Mouse (Mus musculus): ENCODE data around the gene Cnga3. TPM values are rescaled to one million over a fixed set of nuclear protein-coding genes. Genes with fewer than 3 reads are reported as not detected.

The Cnga3 gene
- not detected in 2 replicates for total RNA-seq (2015; ENCODE audit: low replicate concordance)
- not detected in 2 replicates for total RNA-seq (2017; ENCODE audit: low replicate concordance)

- ATAC-seq (replicated peaks; ENCODE audit: low FRiP score, poor library complexity, severe bottlenecking), result no peak
Observed at GRCm38 (mm10) chr1:37214144-37214543, at the start of gene Cnga3. Cnga3 (plus strand) TSS chr1:37214434.

GRCm38 (mm10) chr1:37166066-37166465, 48.2 kb upstream of the Cnga3 start:
- no peak for ATAC-seq (replicated peaks; ENCODE audit: low FRiP score, poor library complexity, severe bottlenecking)

GRCm38 (mm10) chr1:37167918-37168317, 46.3 kb upstream of the Cnga3 start:
- ATAC-seq (replicated peaks; ENCODE audit: low FRiP score, poor library complexity, severe bottlenecking), result no peak

- no peak for ATAC-seq (replicated peaks; ENCODE audit: low FRiP score, poor library complexity, severe bottlenecking)
Observed at GRCm38 (mm10) chr1:37177874-37178273, 36.4 kb upstream of the Cnga3 start.

- no peak for ATAC-seq (replicated peaks; ENCODE audit: low FRiP score, poor library complexity, severe bottlenecking)
Observed at GRCm38 (mm10) chr1:37179852-37180251, 34.4 kb upstream of the Cnga3 start.

GRCm38 (mm10) chr1:37187050-37187449, 27.2 kb upstream of the Cnga3 start:
- ATAC-seq (replicated peaks; ENCODE audit: low FRiP score, poor library complexity, severe bottlenecking), result no peak

- no peak for ATAC-seq (replicated peaks; ENCODE audit: low FRiP score, poor library complexity, severe bottlenecking)
Observed at GRCm38 (mm10) chr1:37194607-37195006, 19.6 kb upstream of the Cnga3 start.

- no peak for ATAC-seq (replicated peaks; ENCODE audit: low FRiP score, poor library complexity, severe bottlenecking)
Observed at GRCm38 (mm10) chr1:37201406-37201805, 12.8 kb upstream of the Cnga3 start.

- ATAC-seq (replicated peaks; ENCODE audit: low FRiP score, poor library complexity, severe bottlenecking), result no peak
Observed at GRCm38 (mm10) chr1:37207743-37208142, 6.5 kb upstream of the Cnga3 start.

GRCm38 (mm10) chr1:37212375-37212774, 1.9 kb upstream of the Cnga3 start:
- no peak for ATAC-seq (replicated peaks; ENCODE audit: low FRiP score, poor library complexity, severe bottlenecking)

GRCm38 (mm10) chr1:37218386-37218785, 4.2 kb downstream of the Cnga3 start:
- no peak for ATAC-seq (replicated peaks; ENCODE audit: low FRiP score, poor library complexity, severe bottlenecking)

GRCm38 (mm10) chr1:37219593-37219992, 5.4 kb downstream of the Cnga3 start:
- ATAC-seq (replicated peaks; ENCODE audit: low FRiP score, poor library complexity, severe bottlenecking), result no peak

GRCm38 (mm10) chr1:37220134-37220907, 6.1 kb downstream of the Cnga3 start:
- ATAC-seq (replicated peaks; ENCODE audit: low FRiP score, poor library complexity, severe bottlenecking), result no peak

GRCm38 (mm10) chr1:37222002-37222401, 7.8 kb downstream of the Cnga3 start:
- ATAC-seq (replicated peaks; ENCODE audit: low FRiP score, poor library complexity, severe bottlenecking), result no peak

GRCm38 (mm10) chr1:37230404-37230803, 16.2 kb downstream of the Cnga3 start:
- no peak for ATAC-seq (replicated peaks; ENCODE audit: low FRiP score, poor library complexity, severe bottlenecking)

- ATAC-seq (replicated peaks; ENCODE audit: low FRiP score, poor library complexity, severe bottlenecking), result no peak
Observed at GRCm38 (mm10) chr1:37231295-37231701, 17.1 kb downstream of the Cnga3 start.

GRCm38 (mm10) chr1:37239045-37239635, 24.9 kb downstream of the Cnga3 start:
- no peak for ATAC-seq (replicated peaks; ENCODE audit: low FRiP score, poor library complexity, severe bottlenecking)

- no peak for ATAC-seq (replicated peaks; ENCODE audit: low FRiP score, poor library complexity, severe bottlenecking)
Observed at GRCm38 (mm10) chr1:37242253-37242652, 28.0 kb downstream of the Cnga3 start.

- ATAC-seq (replicated peaks; ENCODE audit: low FRiP score, poor library complexity, severe bottlenecking), result no peak
Observed at GRCm38 (mm10) chr1:37246476-37246875, 32.2 kb downstream of the Cnga3 start.

- ATAC-seq (replicated peaks; ENCODE audit: low FRiP score, poor library complexity, severe bottlenecking), result no peak
Observed at GRCm38 (mm10) chr1:37248406-37248805, 34.2 kb downstream of the Cnga3 start.

- ATAC-seq (replicated peaks; ENCODE audit: low FRiP score, poor library complexity, severe bottlenecking), result no peak
Observed at GRCm38 (mm10) chr1:37250643-37251310, 36.5 kb downstream of the Cnga3 start.

All from erythroid progenitor cell, adult 5-6 weeks (primary cell).